ENCODE assay signal across 16 mouse cellular contexts in genomic region chr19:50526094-50526493, GRCm38 (mm10).
A peak's percentile ranks its signal among the peaks of the same experiment; 100 is the strongest.
DNase-seq lines count a peak whose midpoint lies in the region; ATAC-seq and TF ChIP-seq lines count a peak whose summit lies in the region.
"Had no signal": no experiment of that assay in that cellular context is flagged by ENCODE, and none has a peak within 500 bp of the region (broad histone marks: within the 10 kb centered on the region; RNA-seq: fewer than 3 reads in every experiment).

No protein-coding gene starts in this region.

- ATAC-seq in frontal cortex, adult (ENCODE audit: low TSS enrichment), result peak; percentile 58
- no peak for ATAC-seq in midbrain, embryonic 14.5 days (ENCODE audit: low FRiP score, low TSS enrichment)
- no peak for ATAC-seq in midbrain, postnatal 0 days (ENCODE audit: low FRiP score)
- ATAC-seq: forebrain, embryonic 15.5 days; lung, postnatal 0 days had no signal

- H3K27ac ChIP-seq in midbrain, embryonic 14.5 days (replicated peaks; ENCODE audit: low read depth, low read length), result no peak overlapping the region
- H3K27ac ChIP-seq in midbrain, postnatal 0 days (ENCODE audit: low read depth, low read length), result no peak overlapping the region
- H3K27ac ChIP-seq: forebrain, embryonic 15.5 days; hindbrain, embryonic 12.5 days had no signal

- H3K4me1 ChIP-seq in midbrain, embryonic 14.5 days (ENCODE audit: control insufficient read depth, insufficient read depth, low read length), result no peaks in the 10 kb centered on the region
- no peaks in the 10 kb centered on the region for H3K4me1 ChIP-seq in midbrain, postnatal 0 days (ENCODE audit: insufficient read depth, low read length)
- H3K4me1 ChIP-seq: hindbrain, embryonic 12.5 days had no signal

- no peaks in the 10 kb centered on the region for H3K9me3 ChIP-seq in midbrain, embryonic 14.5 days (ENCODE audit: control insufficient read depth, low read length)
- H3K9me3 ChIP-seq in midbrain, postnatal 0 days (ENCODE audit: low read length), result no peaks in the 10 kb centered on the region
- H3K9me3 ChIP-seq: forebrain, embryonic 15.5 days; hindbrain, embryonic 12.5 days had no signal

- no peak overlapping the region for H3K9ac ChIP-seq in midbrain, embryonic 14.5 days (replicated peaks; ENCODE audit: low read length)
- no peak overlapping the region for H3K9ac ChIP-seq in midbrain, postnatal 0 days (replicated peaks; ENCODE audit: low read length, poor library complexity, severe bottlenecking)
- H3K9ac ChIP-seq: forebrain, embryonic 15.5 days; hindbrain, embryonic 12.5 days had no signal

- TF ChIP-seq CTCF in midbrain, postnatal 0 days (IDR thresholded peaks at IDR 0.05), result no peak
- no peak for TF ChIP-seq CTCF in brain, embryonic 14.5 days (IDR thresholded peaks at IDR 0.05; ENCODE audit: borderline replicate concordance, extremely low read depth, insufficient read depth, insufficient read length)

- no peak overlapping the region for H3K4me3 ChIP-seq in midbrain, embryonic 14.5 days (replicated peaks; ENCODE audit: low read depth, low read length)
- no peak overlapping the region for H3K4me3 ChIP-seq in midbrain, postnatal 0 days (ENCODE audit: low read depth, low read length)
- H3K4me3 ChIP-seq: forebrain, embryonic 15.5 days; hindbrain, embryonic 12.5 days had no signal

- DNase-seq in frontal cortex, postnatal 10 days (ENCODE audit: low spot score in 2 of 2), result no peak
- DNase-seq in midbrain, embryonic 14.5 days, result peak; percentile 33
- DNase-seq in midbrain, postnatal 0 days (ENCODE audit: low spot score), result no peak
- DNase-seq in brain, embryonic 14.5 days (ENCODE audit: low read depth), result peak; percentile 46
- peak; percentile 17 to 62 for DNase-seq in thymus, postnatal 36 days
- no peak for DNase-seq in urinary bladder, postnatal 14 days (ENCODE audit: low spot score)
- DNase-seq: adrenal gland, postnatal 10 days; cerebellum, adult 8-10 months; cerebellum, postnatal 36 days; gastrocnemius, postnatal 36 days; kidney, adult 11 months; left cerebral cortex, postnatal 4 days had no signal

- TF ChIP-seq POLR2A in brain, embryonic 14.5 days (IDR thresholded peaks at IDR 0.05; ENCODE audit: borderline replicate concordance, extremely low read depth, insufficient read depth, insufficient read length, poor library complexity, severe bottlenecking), result no peak

- H3K36me3 ChIP-seq in midbrain, embryonic 14.5 days (ENCODE audit: control insufficient read depth, insufficient read depth, low read length), result no peaks in the 10 kb centered on the region
- no peaks in the 10 kb centered on the region for H3K36me3 ChIP-seq in midbrain, postnatal 0 days (ENCODE audit: insufficient read depth, low read length)
- H3K36me3 ChIP-seq: forebrain, embryonic 15.5 days; hindbrain, embryonic 12.5 days had no signal

- H3K27me3 ChIP-seq in midbrain, embryonic 14.5 days (ENCODE audit: control insufficient read depth, insufficient read depth, low read length), result no peaks in the 10 kb centered on the region
- no peaks in the 10 kb centered on the region for H3K27me3 ChIP-seq in midbrain, postnatal 0 days (ENCODE audit: insufficient read depth, low read length)
- H3K27me3 ChIP-seq: forebrain, embryonic 15.5 days; hindbrain, embryonic 12.5 days had no signal

- 70% methylated on average over 8 of the region's 8 CpGs for WGBS in midbrain, embryonic 14.5 days
- WGBS in midbrain, postnatal 0 days, result 71% methylated on average over 8 of the region's 8 CpGs

- H3K4me2 ChIP-seq in midbrain, embryonic 14.5 days (ENCODE audit: low read length), result no peak overlapping the region
- no peak overlapping the region for H3K4me2 ChIP-seq in midbrain, postnatal 0 days (ENCODE audit: low read depth, low read length, poor library complexity, severe bottlenecking)
- H3K4me2 ChIP-seq: forebrain, embryonic 15.5 days; hindbrain, embryonic 12.5 days had no signal

Comparison
In these comparisons a context has a peak if more than half of its experiments do, and no peak if none do; other contexts are left out.
1. DNase-seq: peak in midbrain, embryonic 14.5 days (single experiment), brain, embryonic 14.5 days (single experiment) and thymus, postnatal 36 days (2 of 2); none in frontal cortex, postnatal 10 days (0 of 2), midbrain, postnatal 0 days (single experiment) and urinary bladder, postnatal 14 days (single experiment).